Mouse (Mus musculus) ES-E14 (cell line): ENCODE measurements around the gene Dnaja1. TPM values are rescaled to one million over a fixed set of nuclear protein-coding genes. Genes with fewer than 3 reads are reported as not detected.

ENCODE experiments used
- DNase-seq: peaks from one replicate; pipeline ENCODE4 v3.0.0-alpha.2; 2013; ENCODE audit warnings: low read depth, low spot score
- H3K27ac ChIP-seq: 2 replicates; pipeline ENCODE4 v1.5.1; 2012; ENCODE audit warnings: low read depth, mild to moderate bottlenecking, low read length, moderate library complexity, mixed read lengths; ENCODE audit not compliant: poor library complexity, insufficient read depth, severe bottlenecking
- H3K36me3 ChIP-seq: 2 replicates; pipeline ENCODE4 v1.6.1; 2012; ENCODE audit warnings: mild to moderate bottlenecking, low read length, moderate library complexity, mixed read lengths; ENCODE audit not compliant: control insufficient read depth, poor library complexity, insufficient read depth, severe bottlenecking
- H3K4me1 ChIP-seq, 2 experiments: fragments of 150-350 bp in 1 of 2; sonication (generic) in 1 of 2; 2 replicates each; pipeline ENCODE4 v1.6.1; 2012; ENCODE audit warnings: low read length in 2 of 2, mild to moderate bottlenecking in 1 of 2, mixed read lengths in 1 of 2; ENCODE audit not compliant: control insufficient read depth in 2 of 2, insufficient read depth in 2 of 2, poor library complexity in 1 of 2
- H3K4me3 ChIP-seq, 2 experiments: fragments of 150-350 bp in 1 of 2; sonication (generic) in 1 of 2; 2 replicates each; pipeline ENCODE4 v1.5.1; 2012; ENCODE audit warnings: low read length in 2 of 2, low read depth in 1 of 2, mild to moderate bottlenecking in 1 of 2, mixed read lengths in 1 of 2; ENCODE audit not compliant: insufficient read depth in 1 of 2, poor library complexity in 1 of 2, severe bottlenecking in 1 of 2
- H3K9ac ChIP-seq: 2 replicates; pipeline ENCODE4 v1.6.1; 2012; ENCODE audit warnings: low read depth, mild to moderate bottlenecking, low read length, mixed read lengths; ENCODE audit not compliant: poor library complexity, insufficient read depth, severe bottlenecking
- H3K9me3 ChIP-seq: fragments of 150-350 bp; sonication (generic); 2 replicates; pipeline ENCODE4 v1.6.1; 2012; ENCODE audit warnings: low read depth, mild to moderate bottlenecking, low read length; ENCODE audit not compliant: control insufficient read depth, insufficient read depth
- CHD2 ChIP-seq: IDR thresholded peaks from 2 replicates; pipeline ENCODE4 v1.6.1; 2014; ENCODE audit warnings: mild to moderate bottlenecking, low read depth, low read length, inconsistent platforms
- ZNF384 ChIP-seq: IDR thresholded peaks from 2 replicates; pipeline ENCODE4 v1.6.1; 2012; ENCODE audit warnings: low read depth, low read length, inconsistent platforms
- in situ Hi-C, 2 experiments: fragments of 600-800 bp; cut with MboI; formaldehyde crosslinking; loops; one replicate each; pipeline ENCODE4 v1.15.1; 2025; ENCODE audit warnings: low sequenced_read_pairs in 2 of 2, inconsistent platforms in 1 of 2; ENCODE audit not compliant: unreplicated experiment in 2 of 2
- total RNA-seq: library from RNA; depleted of rRNA; stranded (reverse); fragments of 300-350 nt; gene quantifications from 2 replicates; pipeline ENCODE4 v1.2.3, GENCODE M21; 2012; rRNA removed

Gene Dnaja1
- total RNA-seq, 1 experiment, result 139 TPM

- no peak overlapping the region for H3K27ac ChIP-seq
- H3K4me3 ChIP-seq, result no peak overlapping the region
- H3K36me3 ChIP-seq, result no peaks in the 10 kb centered on the region
- H3K9me3 ChIP-seq, result no peaks in the 10 kb centered on the region
- in situ Hi-C loops, result no loop called here
- H3K9ac ChIP-seq, result no peak overlapping the region
- H3K4me1 ChIP-seq, result peaks cover under 1 to 12% of the 10 kb centered on the region in 2 experiments; a peak in 2 of 4 replicates
- DNase-seq, result no peak
- TF ChIP-seq CHD2, result no peak
- TF ChIP-seq ZNF384, result 0 out of 2 replicates have a peak, but pooled peaks have one; percentile 15
These were observed 64.6 kb downstream of the Dnaja1 start for GRCm38 (mm10) chr4:40786578-40786977.

Other genes with a start within 250 kb of the Dnaja1 start
- gene Tmem215, start 250.0 kb upstream of the Dnaja1 start, total RNA-seq, result 0.16 and 0.27 TPM in 2 replicates
- 14.7 and 16.2 TPM in 2 replicates for gene Aptx, start 19.0 kb upstream of the Dnaja1 start, total RNA-seq
- gene Smu1, start 35.8 kb downstream of the Dnaja1 start, total RNA-seq, result 106 and 125 TPM in 2 replicates
- 29.2 and 35.8 TPM in 2 replicates for gene B4galt1, start 131.9 kb downstream of the Dnaja1 start, total RNA-seq
- gene Spink4, start 197.9 kb downstream of the Dnaja1 start, total RNA-seq, result not detected in 2 replicates
- 77.9 and 99.5 TPM in 2 replicates for gene Bag1, start 226.1 kb downstream of the Dnaja1 start, total RNA-seq
- 41.5 and 67.5 TPM in 2 replicates for gene Chmp5, start 226.3 kb downstream of the Dnaja1 start, total RNA-seq
- gene Nfx1, start 248.8 kb downstream of the Dnaja1 start, total RNA-seq, result 71.7 and 82.7 TPM in 2 replicates